Mouse (Mus musculus) testis, adult 2 months (tissue): ENCODE data around the gene Krtap3-3.

ENCODE experiments used
- CTCF ChIP-seq: fragments of 200-500 bp; IDR thresholded peaks from 2 replicates; pipeline ENCODE4 v1.5.1; 2012; ENCODE audit warnings: low read depth, mild to moderate bottlenecking, inconsistent platforms, low read length, moderate library complexity; ENCODE audit not compliant: control insufficient read depth, insufficient read depth, insufficient replicate concordance
- POLR2A ChIP-seq: fragments of 200-500 bp; IDR thresholded peaks from 2 replicates; pipeline ENCODE4 v1.6.1; 2012; ENCODE audit warnings: low read depth, mild to moderate bottlenecking, inconsistent platforms, low read length, moderate library complexity; ENCODE audit not compliant: control insufficient read depth

DNA sequence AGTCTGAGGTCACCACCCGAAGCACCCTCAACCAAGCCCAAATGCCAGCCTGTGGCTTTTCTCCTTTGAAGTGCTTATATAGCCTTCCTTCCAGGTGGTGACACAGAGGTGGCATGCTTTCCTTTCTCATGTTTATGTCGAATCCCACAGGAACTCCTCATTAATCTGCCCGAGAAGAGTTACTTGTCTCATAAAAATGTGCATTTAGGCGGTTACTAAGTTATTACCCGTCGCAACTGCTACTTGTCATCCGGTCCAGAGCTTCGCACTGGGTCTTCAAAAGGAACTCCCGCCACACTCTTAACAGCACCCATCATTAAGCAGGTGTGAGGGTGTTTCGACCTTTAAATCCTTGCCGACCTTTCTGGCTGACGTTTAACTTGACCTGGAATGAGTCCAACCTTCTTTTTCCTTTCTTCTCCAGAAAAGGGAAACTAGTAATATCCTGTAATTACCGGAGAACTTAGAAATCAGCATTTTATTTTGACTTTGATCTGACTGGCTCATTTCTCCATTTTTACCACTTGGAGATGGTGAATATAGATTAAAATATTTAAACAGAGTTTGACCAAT, 29.3 kb downstream of the Krtap3-3 start, which contains the start of gene Krt39:
- TF ChIP-seq CTCF (no peak), POLR2A (no peak)
